Mouse (Mus musculus) small intestine, adult 2 months (tissue): ENCODE data around the gene Pigyl. TPM values are rescaled to one million over a fixed set of nuclear protein-coding genes. Genes with fewer than 3 reads are reported as not detected.
"Not testable (repeated sequence)": the region's sequence is repeated elsewhere in the genome, so short reads cannot be mapped to it uniquely, and the experiment has no call there.

ENCODE experiments used
- H3K27ac ChIP-seq: fragments of 200-500 bp; 2 replicates; pipeline ENCODE4 v1.5.1; 2012; ENCODE audit warnings: low read depth, low read length, control low read depth, inconsistent platforms; ENCODE audit not compliant: insufficient read depth
- H3K27me3 ChIP-seq: fragments of 200-500 bp; 2 replicates; pipeline ENCODE4 v1.6.1; 2012; ENCODE audit warnings: mild to moderate bottlenecking, moderate library complexity, low read length, inconsistent platforms; ENCODE audit not compliant: control insufficient read depth, insufficient read depth
- H3K36me3 ChIP-seq: fragments of 200-500 bp; 2 replicates; pipeline ENCODE4 v1.6.1; 2012; ENCODE audit warnings: mild to moderate bottlenecking, low read length, control low read depth, inconsistent platforms; ENCODE audit not compliant: control insufficient read depth, insufficient read depth
- H3K4me1 ChIP-seq: fragments of 200-500 bp; 2 replicates; pipeline ENCODE4 v1.6.1; 2012; ENCODE audit warnings: low read length, inconsistent platforms, mixed read lengths; ENCODE audit not compliant: control insufficient read depth, insufficient read depth, insufficient read length
- H3K4me3 ChIP-seq: fragments of 200-500 bp; 2 replicates; pipeline ENCODE4 v1.5.1; 2012; ENCODE audit warnings: low read depth, mild to moderate bottlenecking, control low read depth, inconsistent platforms, low read length, moderate library complexity
- CTCF ChIP-seq: fragments of 200-500 bp; IDR thresholded peaks from 2 replicates; pipeline ENCODE4 v1.5.1; 2012; ENCODE audit warnings: low read depth, mild to moderate bottlenecking, control low read depth, inconsistent platforms, low read length, moderate library complexity, mixed read lengths; ENCODE audit not compliant: insufficient replicate concordance, insufficient read length; ENCODE audit errors: extremely low read depth
- POLR2A ChIP-seq: fragments of 200-500 bp; IDR thresholded peaks from 2 replicates; pipeline ENCODE4 v1.6.1; 2012; ENCODE audit warnings: low read depth, mild to moderate bottlenecking, control low read depth, inconsistent platforms, low read length, moderate library complexity
- WGBS: fragments of 180-500 bp; shearing (Covaris S2); methylation state at CpG from one replicate; pipeline ENCODE4 v1.1.7; 2018; 5-methylcytosine and 5-hydroxymethylcytosine counted together
- polyA plus RNA-seq: library from polyadenylated mRNA; depleted of rRNA; stranded (reverse); fragments of >200 nt; gene quantifications from 2 replicates; pipeline ENCODE4 v1.2.3, GENCODE M21; 2012

Pigyl gene
- polyA plus RNA-seq, 1 experiment, result 43.1 TPM

DNA sequence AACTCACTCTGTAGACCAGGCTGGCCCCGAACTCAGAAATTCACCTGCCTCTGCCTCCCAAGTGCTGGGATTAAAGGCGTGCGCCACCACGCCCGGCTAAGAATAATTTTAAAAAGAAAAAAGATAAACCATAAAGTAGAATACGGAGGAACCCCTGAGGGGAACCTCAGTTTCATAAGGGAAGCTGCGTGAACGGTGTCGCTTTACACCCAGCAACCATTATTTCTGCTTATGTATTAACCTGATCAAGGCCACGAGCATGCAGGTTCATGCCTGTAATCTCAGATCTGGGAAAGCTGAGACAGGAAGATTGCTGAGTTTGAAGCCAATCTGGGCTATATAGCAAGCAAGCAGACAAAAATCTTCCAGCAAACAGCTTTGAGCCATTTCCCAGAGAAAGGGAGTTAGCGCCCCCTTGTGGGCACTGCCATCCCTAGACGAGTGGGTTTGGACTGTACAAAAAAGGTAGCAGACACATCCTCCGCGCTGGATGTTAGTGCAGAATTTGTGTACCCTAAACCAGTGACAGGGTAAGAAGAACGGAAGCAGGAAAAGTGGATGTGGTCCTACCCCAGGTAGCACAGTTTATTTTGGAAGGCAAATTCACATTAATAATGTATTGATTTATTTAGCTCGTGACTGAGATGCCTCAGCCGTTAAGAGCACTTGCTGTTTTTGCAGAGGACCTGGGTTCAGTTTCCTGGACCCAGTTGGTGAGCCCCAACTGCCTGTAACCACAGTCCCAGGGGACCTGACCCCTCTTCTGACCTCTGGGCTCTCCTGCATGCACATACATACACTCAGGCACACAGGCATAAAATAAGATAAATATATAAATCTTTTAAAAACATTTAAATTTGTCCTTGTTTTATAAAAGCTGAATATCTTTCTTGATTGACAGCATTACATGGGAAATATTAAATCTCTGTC is 13.3 kb upstream of the Pigyl start:
- TF ChIP-seq POLR2A, result no peak
- TF ChIP-seq CTCF, result peak; percentile 94; the same call in 1 of the 2 replicates
- Histone ChIP-seq H3K4me3 (no peak overlapping the region), H3K27me3 (no peaks in the 10 kb centered on the region), H3K36me3 (no peaks in the 10 kb centered on the region), H3K27ac (no peak overlapping the region), H3K4me1 (no peaks in the 10 kb centered on the region)
- WGBS, result 48% methylated on average over 17 of the region's 17 CpGs

GRCm38 (mm10) chr9:22144304-22144965 is 12.2 kb upstream of the Pigyl start:
- Histone ChIP-seq H3K4me3 (no peak overlapping the region), H3K27me3 (no peaks in the 10 kb centered on the region), H3K4me1 (no peaks in the 10 kb centered on the region), H3K27ac (no peak overlapping the region), H3K36me3 (no peaks in the 10 kb centered on the region)
- WGBS, result 81% methylated on average over 8 of the region's 8 CpGs
- TF ChIP-seq CTCF (no peak), POLR2A (no peak)

DNA sequence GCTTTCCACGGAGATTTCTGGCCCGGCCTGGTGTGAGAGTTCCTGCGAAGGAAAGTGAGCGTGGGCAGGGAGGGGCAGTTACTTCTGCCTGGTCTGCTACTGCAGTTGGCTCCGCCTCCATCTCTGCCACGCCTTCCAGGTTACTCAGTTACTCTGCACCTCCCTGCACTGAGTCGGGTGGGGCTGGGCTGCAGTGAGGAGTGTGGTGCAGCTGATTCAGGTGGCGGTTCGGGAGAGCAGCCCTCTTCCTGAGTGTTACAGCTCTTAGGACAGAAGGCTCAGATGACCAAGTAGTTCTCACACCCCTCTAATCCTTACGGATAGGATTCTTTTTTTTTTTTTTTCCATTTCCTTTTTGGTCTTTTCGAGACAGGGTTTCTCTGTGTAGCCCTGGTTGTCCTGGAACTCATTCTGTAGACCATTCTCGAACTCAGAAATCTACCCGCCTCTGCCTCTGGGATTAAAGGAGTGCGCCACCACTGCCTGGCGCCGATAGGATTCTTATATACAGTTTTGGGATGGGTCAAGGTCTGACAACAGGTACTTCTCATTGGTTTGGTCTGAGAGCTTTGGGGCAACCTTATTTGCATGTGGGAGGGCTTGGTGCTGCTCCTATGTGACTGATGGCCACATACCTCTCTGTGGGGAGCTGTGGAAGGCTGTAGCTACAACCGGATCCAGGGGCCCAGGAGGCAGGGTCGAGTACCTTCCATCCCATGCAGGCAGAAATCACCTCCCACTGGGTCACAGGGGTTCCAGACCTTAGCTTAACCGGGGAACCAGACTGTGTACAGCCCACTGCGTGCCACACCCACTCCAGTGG is 7.0 kb upstream of the Pigyl start:
- Histone ChIP-seq H3K4me3 (no peak overlapping the region), H3K4me1 (peaks cover 4% of the 10 kb centered on the region; the same call in 1 of the 2 replicates), H3K27me3 (no peaks in the 10 kb centered on the region), H3K27ac (no peak overlapping the region), H3K36me3 (no peaks in the 10 kb centered on the region)
- WGBS, result 53% methylated on average over 20 of the region's 20 CpGs
- no peak for TF ChIP-seq POLR2A

DNA sequence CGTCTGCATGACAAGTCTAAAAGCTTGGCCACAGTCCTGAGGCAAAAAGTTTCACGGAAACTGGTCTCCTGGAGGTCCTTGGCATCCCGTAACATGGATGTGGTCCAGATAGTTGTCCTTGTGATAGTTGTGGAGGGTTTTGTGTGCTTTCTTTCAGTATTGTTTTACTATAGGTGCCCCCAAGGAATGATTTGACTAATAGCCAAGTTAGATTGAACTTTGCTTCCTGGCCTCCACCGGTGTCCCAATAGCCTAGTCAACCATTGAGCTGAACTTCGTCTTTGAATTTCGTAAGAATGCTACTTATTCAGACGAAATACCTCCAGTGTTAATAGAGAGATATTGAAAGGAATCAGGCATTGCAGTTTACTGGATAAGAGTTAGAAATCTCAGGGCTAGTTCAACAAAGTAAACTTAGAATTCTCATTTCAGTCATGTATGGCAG is 6.4 kb upstream of the Pigyl start:
- not testable (repeated sequence) for H3K4me3 ChIP-seq, H3K27ac ChIP-seq

GRCm38 (mm10) chr9:22150946-22151345 is 5.7 kb upstream of the Pigyl start:
- TF ChIP-seq POLR2A (no peak), CTCF (no peak)
- 15% methylated on average over 2 of the region's 2 CpGs for WGBS

More for the DNA sequence above, 6.4 kb upstream of the Pigyl start:
- 55% methylated on average over 7 of the region's 7 CpGs for WGBS
- not testable (repeated sequence) for H3K4me1 ChIP-seq, H3K36me3 ChIP-seq, H3K27me3 ChIP-seq

DNA sequence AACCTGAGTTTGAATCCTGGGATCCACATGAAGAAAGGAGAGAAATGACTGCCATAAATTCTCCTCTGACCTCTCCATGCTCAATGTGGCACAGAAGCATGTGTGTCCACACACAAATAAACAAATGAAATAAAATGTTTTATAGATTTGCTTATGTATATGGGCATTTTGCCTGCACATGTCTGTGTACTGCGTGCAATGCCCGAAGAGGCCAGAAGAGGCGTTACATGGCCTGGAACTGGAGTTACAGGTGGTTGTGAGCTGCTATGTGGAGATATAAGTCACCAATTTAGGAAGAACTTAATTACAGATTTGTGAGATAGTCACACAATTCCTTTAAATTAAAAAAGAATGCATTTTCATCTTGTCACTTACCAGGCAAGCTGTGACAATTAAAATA is 2.8 kb upstream of the Pigyl start:
- TF ChIP-seq POLR2A, result no peak
- no peak for TF ChIP-seq CTCF
- no peaks in the 10 kb centered on the region for H3K36me3 ChIP-seq
- 92% methylated on average over 3 of the region's 3 CpGs for WGBS
- no peaks in the 10 kb centered on the region for H3K27me3 ChIP-seq
- H3K4me3 ChIP-seq, result no peak overlapping the region
- H3K4me1 ChIP-seq, result peaks cover 12% of the 10 kb centered on the region
- H3K27ac ChIP-seq, result no peak overlapping the region

More at GRCm38 (mm10) chr9:22150946-22151345, 5.7 kb upstream of the Pigyl start:
- Histone ChIP-seq H3K27ac (no peak overlapping the region), H3K27me3 (no peaks in the 10 kb centered on the region), H3K4me3 (no peak overlapping the region), H3K36me3 (no peaks in the 10 kb centered on the region), H3K4me1 (peaks cover 7% of the 10 kb centered on the region; the same call in 1 of the 2 replicates)
